ENCODE assay signal across 7 mouse cellular contexts in genomic region chr4:133407114-133407787, GRCm38 (mm10). TPM values are rescaled to one million over a fixed set of nuclear protein-coding genes. Genes with fewer than 3 reads are reported as not detected.
A peak's percentile ranks its signal among the peaks of the same experiment; 100 is the strongest.
DNase-seq lines count a peak whose midpoint lies in the region; ATAC-seq lines count a peak whose summit lies in the region.

No protein-coding gene starts in this region.

- no peaks in the 10 kb centered on the region for H3K27me3 ChIP-seq in forebrain, embryonic 15.5 days
- H3K27me3 ChIP-seq in kidney, embryonic 14.5 days (ENCODE audit: control insufficient read depth, insufficient read depth, low read length), result no peaks in the 10 kb centered on the region
- H3K27me3 ChIP-seq in neural tube, embryonic 15.5 days (replicated peaks), result no peaks in the 10 kb centered on the region
- H3K27me3 ChIP-seq in liver, embryonic 11.5 days (replicated peaks; ENCODE audit: control insufficient read depth, insufficient read depth, low read length), result no peaks in the 10 kb centered on the region

- no peak overlapping the region for H3K4me3 ChIP-seq in forebrain, embryonic 15.5 days
- H3K4me3 ChIP-seq in kidney, embryonic 14.5 days (ENCODE audit: low read length), result no peak overlapping the region
- H3K4me3 ChIP-seq in neural tube, embryonic 15.5 days (replicated peaks), result no peak overlapping the region
- H3K4me3 ChIP-seq in liver, embryonic 11.5 days (ENCODE audit: low read depth, low read length), result no peak overlapping the region

- WGBS in forebrain, embryonic 15.5 days, result 64% methylated on average over 6 of the region's 6 CpGs
- 68% methylated on average over 6 of the region's 6 CpGs for WGBS in kidney, embryonic 14.5 days
- 69% methylated on average over 6 of the region's 6 CpGs for WGBS in neural tube, embryonic 15.5 days
- 73% methylated on average over 6 of the region's 6 CpGs for WGBS in liver, embryonic 11.5 days

- H3K4me2 ChIP-seq in forebrain, embryonic 15.5 days (replicated peaks), result no peak overlapping the region
- no peak overlapping the region for H3K4me2 ChIP-seq in kidney, embryonic 14.5 days (replicated peaks; ENCODE audit: low read depth, low read length)
- H3K4me2 ChIP-seq in neural tube, embryonic 15.5 days, result no peak overlapping the region
- no peak overlapping the region for H3K4me2 ChIP-seq in liver, embryonic 11.5 days

- peak; percentile 58 for ATAC-seq in forebrain, embryonic 15.5 days (replicated peaks)
- ATAC-seq in kidney, embryonic 14.5 days (ENCODE audit: low FRiP score, low TSS enrichment), result no peak
- ATAC-seq in neural tube, embryonic 15.5 days (ENCODE audit: low FRiP score), result no peak
- ATAC-seq in liver, embryonic 11.5 days (replicated peaks; ENCODE audit: low FRiP score), result no peak
- no peak for ATAC-seq in activated CD4-positive, CD25-positive, alpha-beta regulatory T cell, adult 4 months

- H3K27ac ChIP-seq in forebrain, embryonic 15.5 days (replicated peaks), result peak overlapping the region; percentile 60
- H3K27ac ChIP-seq in kidney, embryonic 14.5 days (ENCODE audit: low read depth, low read length), result peak overlapping the region; percentile 47; the same call in 1 of the 2 replicates
- H3K27ac ChIP-seq in neural tube, embryonic 15.5 days (replicated peaks), result peak overlapping the region; percentile 63
- no peak overlapping the region for H3K27ac ChIP-seq in liver, embryonic 11.5 days (ENCODE audit: low read depth, low read length)

- peaks cover 24% of the 10 kb centered on the region for H3K4me1 ChIP-seq in forebrain, embryonic 15.5 days
- H3K4me1 ChIP-seq in kidney, embryonic 14.5 days (ENCODE audit: control insufficient read depth, insufficient read depth, low read length), result peaks cover 16% of the 10 kb centered on the region; the same call in 1 of the 2 replicates
- H3K4me1 ChIP-seq in neural tube, embryonic 15.5 days, result peaks cover 22% of the 10 kb centered on the region
- peaks cover 25% of the 10 kb centered on the region for H3K4me1 ChIP-seq in liver, embryonic 11.5 days (replicated peaks; ENCODE audit: control insufficient read depth, insufficient read depth, low read length)

- no peak overlapping the region for H3K9ac ChIP-seq in forebrain, embryonic 15.5 days (replicated peaks)
- no peak overlapping the region for H3K9ac ChIP-seq in kidney, embryonic 14.5 days (ENCODE audit: low read depth, low read length)
- no peak overlapping the region for H3K9ac ChIP-seq in neural tube, embryonic 15.5 days (replicated peaks)
- H3K9ac ChIP-seq in liver, embryonic 11.5 days (ENCODE audit: low read depth, low read length), result no peak overlapping the region

- H3K9me3 ChIP-seq in forebrain, embryonic 15.5 days, result no peaks in the 10 kb centered on the region
- H3K9me3 ChIP-seq in kidney, embryonic 14.5 days (ENCODE audit: control insufficient read depth, low read length), result no peaks in the 10 kb centered on the region
- H3K9me3 ChIP-seq in neural tube, embryonic 15.5 days (replicated peaks), result no peaks in the 10 kb centered on the region
- H3K9me3 ChIP-seq in liver, embryonic 11.5 days (ENCODE audit: control insufficient read depth, low read length), result no peaks in the 10 kb centered on the region

- H3K36me3 ChIP-seq in forebrain, embryonic 15.5 days, result no peaks in the 10 kb centered on the region
- peaks cover 10% of the 10 kb centered on the region; the same call in 1 of the 2 replicates for H3K36me3 ChIP-seq in kidney, embryonic 14.5 days (ENCODE audit: control insufficient read depth, insufficient read depth, low read length)
- no peaks in the 10 kb centered on the region for H3K36me3 ChIP-seq in neural tube, embryonic 15.5 days
- H3K36me3 ChIP-seq in liver, embryonic 11.5 days (ENCODE audit: control insufficient read depth, insufficient read depth, low read length), result peaks cover 3% of the 10 kb centered on the region; the same call in 1 of the 2 replicates

- DNase-seq in right cerebral cortex, postnatal 14 days, result peak; percentile 2
- DNase-seq in right cerebral cortex, adult 18-20 months, result no peak
- DNase-seq in liver, embryonic 11.5 days (ENCODE audit: low spot score), result no peak

RNA-seq across cellular contexts. Expression of gene Slc9a1, which starts 37.7 kb away (rescaled TPM):
- polyA plus RNA-seq in forebrain, embryonic 15.5 days (2015; fragmentation: Nextera tagmentation; extraction: Ambion mirVana), result 6.5 and 6.7 TPM in 2 replicates
- polyA plus RNA-seq in kidney, embryonic 14.5 days (2014; fragmentation: Nextera tagmentation; extraction: Ambion mirVana), result 5.6 and 7.6 TPM in 2 replicates
- 8.4 and 9.9 TPM in 2 replicates for polyA plus RNA-seq in neural tube, embryonic 15.5 days (2015; fragmentation: Nextera tagmentation; extraction: Ambion mirVana)
- polyA plus RNA-seq in liver, embryonic 11.5 days (2014; fragmentation: Nextera tagmentation; extraction: Ambion mirVana), result 6.9 and 7.7 TPM in 2 replicates
- 10 to 100 TPM; 10.4 to 11.3 TPM for polyA plus RNA-seq in activated CD4-positive, CD25-positive, alpha-beta regulatory T cell, adult 4 months (2017; shearing (Covaris generic))

RNA-seq across cellular contexts. Expression of gene Wdtc1, which starts 54.0 kb away (rescaled TPM):
- 16.2 and 18.1 TPM in 2 replicates for polyA plus RNA-seq in forebrain, embryonic 15.5 days (2015; fragmentation: Nextera tagmentation; extraction: Ambion mirVana)
- polyA plus RNA-seq in kidney, embryonic 14.5 days (2014; fragmentation: Nextera tagmentation; extraction: Ambion mirVana), result 10.0 and 16.0 TPM in 2 replicates
- polyA plus RNA-seq in neural tube, embryonic 15.5 days (2015; fragmentation: Nextera tagmentation; extraction: Ambion mirVana), result 19.3 and 19.6 TPM in 2 replicates
- polyA plus RNA-seq in liver, embryonic 11.5 days (2014; fragmentation: Nextera tagmentation; extraction: Ambion mirVana), result 14.0 and 14.5 TPM in 2 replicates
- 1 to 10 TPM; 5.5 to 8.9 TPM for polyA plus RNA-seq in activated CD4-positive, CD25-positive, alpha-beta regulatory T cell, adult 4 months (2017; shearing (Covaris generic))
